Mouse (Mus musculus) G1E-ER4 (cell line): ENCODE results near the gene Ttc25. TPM values are rescaled to one million over a fixed set of nuclear protein-coding genes. Genes with fewer than 3 reads are reported as not detected.

Source experiments
- GATA1 ChIP-seq: IDR thresholded peaks from one replicate; pipeline ENCODE4 v1.8.0; 2012; ENCODE audit warnings: low read length, inconsistent platforms
- polyA plus RNA-seq: library from polyadenylated mRNA; stranded (reverse); fragments of >175 nt; gene quantifications from 2 replicates; pipeline ENCODE4 v1.2.3, GENCODE M21; 2012

Gene Ttc25
- polyA plus RNA-seq, 1 experiment: not detected

DNA sequence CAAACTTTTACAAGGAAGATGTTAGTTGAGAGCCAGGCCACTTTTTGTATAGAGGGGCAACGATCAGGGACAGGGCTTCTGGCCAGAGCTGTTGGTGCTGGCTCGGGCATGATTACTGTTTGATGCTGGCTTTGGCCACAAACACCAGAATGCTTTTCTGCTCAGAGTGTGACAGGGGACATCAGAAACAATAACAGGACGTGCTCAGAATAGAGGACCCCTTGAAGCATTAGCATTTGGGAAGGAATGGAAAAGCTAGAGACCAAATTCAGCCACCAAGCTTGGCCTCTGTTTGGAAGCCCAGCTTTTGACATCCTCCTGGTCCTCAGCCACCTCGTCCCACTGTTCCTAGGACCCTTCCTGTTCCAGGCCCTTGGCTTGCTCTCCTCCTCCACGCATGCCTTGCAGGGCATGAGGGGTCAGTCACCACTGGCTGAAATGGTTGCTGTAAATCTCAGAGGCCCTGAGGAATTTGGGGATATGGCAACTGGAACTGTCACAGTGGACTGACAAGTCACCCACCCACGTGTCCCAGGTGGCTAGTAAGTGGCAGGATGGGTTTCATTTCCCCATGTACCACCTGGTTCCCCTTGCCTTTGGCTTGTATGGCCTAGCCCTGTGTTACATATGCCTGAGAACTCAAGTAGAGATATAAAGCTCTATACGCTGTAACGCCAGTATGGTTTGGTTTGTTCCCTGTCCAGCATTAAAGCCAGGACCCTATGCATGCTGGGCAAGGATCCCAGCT lies 32.6 kb downstream of the Ttc25 start:
- no peak for TF ChIP-seq GATA1

DNA sequence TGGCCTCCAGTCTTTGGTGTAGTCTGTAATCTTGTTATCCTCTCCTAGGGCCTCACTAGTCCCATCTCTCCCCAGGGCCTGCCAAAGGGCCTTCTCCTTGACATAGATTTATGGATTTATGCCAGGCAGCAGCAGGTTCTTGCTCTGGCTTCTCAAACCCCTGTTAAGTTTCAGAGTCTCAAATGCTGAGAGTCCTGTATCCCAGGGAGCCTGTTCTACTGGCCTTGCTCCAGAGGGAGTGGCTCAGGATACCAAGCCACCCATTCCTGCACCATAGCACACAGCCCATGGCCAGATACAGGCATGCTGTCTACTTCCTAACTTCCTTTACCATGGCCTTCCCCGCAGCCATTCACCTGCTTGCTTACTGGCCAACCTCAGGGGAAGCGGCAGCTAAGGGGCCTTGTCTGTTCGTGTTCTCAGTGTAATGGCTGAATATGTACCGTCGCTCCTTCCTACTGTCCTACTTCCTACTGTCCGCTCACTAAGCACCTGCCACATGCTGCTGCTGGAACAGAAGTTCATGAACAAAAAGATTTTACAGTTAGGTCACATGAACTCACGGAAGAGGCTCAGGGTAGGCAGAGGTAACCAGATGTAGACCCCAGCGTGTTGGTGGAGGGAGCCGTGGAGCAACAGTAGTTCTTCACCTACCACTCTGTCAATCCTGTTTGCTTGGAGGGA lies 33.9 kb downstream of the Ttc25 start:
- TF ChIP-seq GATA1: no peak

DNA sequence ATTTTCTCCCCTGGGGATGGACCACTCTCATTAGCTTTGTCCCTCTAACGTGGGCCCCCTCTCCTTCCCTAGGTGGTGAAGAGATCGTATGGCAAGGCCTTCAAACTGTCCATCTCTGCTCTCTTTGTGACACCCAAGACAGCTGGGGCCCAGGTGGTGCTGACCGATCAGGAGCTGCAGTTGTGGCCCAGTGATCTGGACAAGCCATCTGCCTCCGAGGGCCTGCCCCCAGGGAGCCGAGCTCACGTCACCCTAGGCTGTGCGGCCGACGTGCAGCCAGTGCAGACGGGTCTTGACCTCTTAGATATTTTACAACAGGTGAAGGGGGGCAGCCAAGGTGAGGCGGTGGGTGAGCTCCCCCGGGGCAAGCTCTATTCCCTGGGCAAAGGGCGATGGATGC lies 34.9 kb downstream of the Ttc25 start:
- TF ChIP-seq GATA1: no peak

DNA sequence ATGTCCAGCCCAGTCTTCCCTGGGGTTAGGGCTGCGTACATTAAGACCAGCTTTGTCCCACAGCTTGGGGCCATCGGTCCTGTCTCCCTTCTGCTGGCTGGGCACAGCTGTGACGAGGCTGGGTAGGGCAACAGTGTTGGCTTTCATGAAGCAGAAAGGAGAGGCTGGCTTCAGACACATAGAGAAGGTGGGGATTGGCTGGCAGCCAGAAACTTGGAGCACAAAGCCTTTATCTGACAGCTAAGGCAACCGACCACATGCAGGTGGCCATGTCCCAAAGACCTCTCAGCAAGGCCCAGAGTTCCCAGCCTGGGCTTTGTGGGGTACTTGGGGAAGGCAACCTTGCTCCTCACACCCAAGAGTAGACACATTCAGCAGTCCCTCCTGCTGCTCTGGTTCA lies 36.3 kb downstream of the Ttc25 start:
- no peak for TF ChIP-seq GATA1

DNA sequence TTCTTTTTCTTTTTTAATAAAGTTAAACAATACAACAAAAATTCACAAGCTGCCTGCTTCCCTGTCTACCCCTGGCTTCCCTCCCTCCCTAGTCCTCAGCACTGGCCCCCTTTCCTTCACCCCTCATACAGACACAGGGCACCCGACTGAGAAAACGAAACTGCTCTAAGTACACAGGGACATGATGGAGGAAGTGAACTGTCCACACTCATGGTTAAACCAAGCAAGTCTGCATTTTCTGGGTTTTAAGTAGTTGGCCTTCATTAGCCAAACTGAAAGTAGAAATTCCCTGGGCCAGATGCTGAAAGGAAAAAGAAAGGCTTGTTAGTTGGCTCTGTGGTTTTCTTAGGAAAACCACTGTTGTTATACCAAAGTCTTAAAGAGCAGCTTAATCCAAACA lies 37.4 kb downstream of the Ttc25 start:
- no peak for TF ChIP-seq GATA1

DNA sequence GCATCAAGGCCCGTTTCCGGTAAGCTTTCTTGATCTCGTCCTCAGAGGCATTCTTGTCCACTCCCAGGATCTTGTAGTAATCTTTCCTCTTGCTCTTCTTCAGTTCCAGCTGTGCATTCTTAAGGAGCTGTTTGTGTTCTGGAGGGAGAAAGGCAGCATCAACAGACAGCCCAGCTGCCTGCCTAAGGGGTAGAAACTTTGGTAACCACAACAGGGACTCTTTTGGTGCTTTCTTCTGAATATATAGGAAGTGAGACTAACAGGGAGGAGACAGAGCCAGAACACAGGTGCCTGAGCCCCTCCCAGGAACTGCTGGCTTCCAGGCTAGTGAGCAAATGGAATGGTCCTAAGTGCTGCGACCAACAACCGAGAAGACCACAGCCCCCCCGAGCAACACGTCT lies 39.2 kb downstream of the Ttc25 start:
- TF ChIP-seq GATA1: no peak

DNA sequence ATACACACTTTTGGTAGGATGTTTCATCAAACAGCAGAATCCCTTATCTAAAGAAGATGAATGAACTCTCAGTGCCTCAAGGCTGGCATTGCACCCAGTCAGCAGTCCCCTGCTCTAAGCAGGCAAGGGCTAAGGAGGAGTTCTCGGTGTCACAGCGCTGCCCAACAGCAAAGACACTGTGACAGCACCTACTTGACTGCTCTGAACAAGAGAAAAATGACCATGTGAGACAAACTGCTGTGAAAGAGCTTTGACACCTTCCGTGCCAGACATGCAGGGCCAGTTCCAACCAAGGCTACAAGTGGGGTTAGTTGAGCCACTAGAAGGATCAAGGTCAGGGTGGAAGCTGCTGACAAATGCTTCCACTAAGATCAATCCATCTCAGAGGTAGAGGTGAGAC lies 39.7 kb downstream of the Ttc25 start:
- TF ChIP-seq GATA1: no peak

DNA sequence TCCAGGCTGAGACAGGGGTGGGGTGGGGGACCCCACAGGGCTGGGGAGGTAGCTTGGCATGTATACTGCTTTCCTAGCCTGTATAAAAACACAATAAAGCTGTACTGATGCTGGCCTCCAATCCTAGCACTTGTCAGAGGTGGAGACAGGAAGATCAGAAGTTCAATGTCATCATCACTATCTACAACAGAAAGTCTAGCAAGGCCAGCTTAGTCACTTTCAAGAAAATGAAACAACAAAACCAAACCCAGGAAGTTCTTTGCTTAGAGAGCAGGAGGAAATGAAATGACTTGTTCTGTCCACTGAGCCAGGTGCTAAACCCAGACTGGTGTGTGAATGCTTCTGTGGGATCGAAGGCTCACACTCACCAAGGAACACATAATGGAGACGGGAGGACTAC lies 43.1 kb downstream of the Ttc25 start:
- TF ChIP-seq GATA1: no peak

DNA sequence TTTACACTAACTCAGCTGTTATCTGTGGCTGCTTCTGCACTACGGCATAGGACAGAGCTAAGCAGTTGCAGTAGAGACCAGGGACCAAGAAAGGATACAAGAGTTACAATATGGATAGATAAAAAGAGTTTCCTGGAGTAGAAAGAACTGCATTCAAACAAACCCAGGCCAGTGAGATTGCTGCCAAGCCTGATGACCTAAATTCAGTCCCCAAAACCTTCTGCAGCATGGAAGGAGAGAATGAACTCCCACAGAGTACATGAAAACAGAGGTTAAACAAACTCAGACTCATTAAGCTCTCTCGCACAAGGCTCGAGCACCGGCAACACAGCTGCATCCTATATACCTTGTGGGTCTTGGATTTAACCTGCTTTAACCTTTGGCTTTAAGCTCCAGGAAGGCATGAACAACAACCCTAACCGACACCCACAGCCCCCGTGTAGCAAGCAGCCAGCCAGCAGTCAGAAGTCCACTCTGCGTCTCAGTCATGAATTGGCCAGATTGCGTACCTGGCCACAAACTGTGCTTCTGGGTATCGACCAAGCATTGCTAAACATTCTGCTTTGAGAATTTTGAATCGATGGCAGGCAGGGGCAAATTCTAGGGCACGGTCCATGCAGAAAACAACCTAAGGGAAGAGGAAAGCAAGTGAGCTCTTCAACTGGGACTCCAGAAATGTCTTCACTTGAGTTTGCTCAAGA lies 47.1 kb downstream of the Ttc25 start:
- TF ChIP-seq GATA1: no peak

DNA sequence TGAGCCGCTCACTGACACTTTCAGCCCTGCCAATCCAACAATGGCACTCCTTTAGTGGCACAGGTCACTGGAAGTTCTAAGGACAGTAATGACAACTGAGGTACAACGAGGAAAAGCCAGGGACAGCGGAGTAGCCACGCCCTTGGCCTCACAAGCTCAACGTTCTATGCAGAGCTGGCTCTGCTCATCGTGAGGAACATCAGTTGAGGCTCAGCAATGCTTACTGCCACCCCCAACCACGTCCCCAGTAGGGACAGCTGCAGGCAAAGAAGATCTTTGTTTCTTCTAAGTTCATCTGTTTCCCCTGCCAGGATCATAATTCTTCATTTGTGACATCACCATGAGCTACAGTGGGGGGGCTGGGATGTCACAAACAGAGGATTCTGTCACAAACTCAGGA lies 49.2 kb downstream of the Ttc25 start:
- no peak for TF ChIP-seq GATA1

DNA sequence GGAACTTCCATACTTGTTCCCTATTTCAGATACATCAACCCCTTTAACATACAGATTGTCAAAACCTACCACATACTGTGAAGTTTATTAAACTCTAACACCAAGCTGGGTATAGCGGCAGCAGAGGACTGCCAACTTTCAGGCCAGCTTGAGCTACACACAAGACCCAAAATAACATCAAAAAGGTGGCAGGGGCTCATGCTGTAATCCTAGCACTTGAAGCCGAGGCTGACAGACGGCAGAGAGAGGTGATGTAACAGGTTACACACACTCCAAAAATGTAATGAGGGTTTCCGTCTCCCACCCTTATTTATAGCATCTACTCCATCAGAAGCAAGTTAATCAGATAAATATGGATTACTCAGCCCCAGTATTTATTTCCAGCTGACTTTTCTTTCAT lies 50.1 kb downstream of the Ttc25 start:
- no peak for TF ChIP-seq GATA1

DNA sequence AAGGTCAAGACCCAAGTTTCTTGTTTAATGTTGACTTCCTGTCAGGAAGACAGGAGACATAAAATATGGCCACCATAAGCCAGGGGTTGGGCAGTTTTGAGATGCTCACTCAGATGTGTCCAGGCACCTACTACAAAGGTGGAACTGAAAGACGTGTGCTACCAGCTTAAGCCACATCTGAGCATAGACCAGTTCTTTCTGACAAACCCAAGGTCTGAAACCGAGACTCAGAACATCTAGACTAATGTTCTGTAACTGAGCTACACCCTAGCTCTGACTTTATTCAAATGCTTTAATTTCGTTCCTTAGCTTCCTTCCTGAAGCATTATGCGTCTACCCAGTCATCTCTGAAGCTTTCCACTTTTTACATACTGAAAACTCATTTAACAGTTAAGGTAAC lies 52.7 kb downstream of the Ttc25 start:
- no peak for TF ChIP-seq GATA1

DNA sequence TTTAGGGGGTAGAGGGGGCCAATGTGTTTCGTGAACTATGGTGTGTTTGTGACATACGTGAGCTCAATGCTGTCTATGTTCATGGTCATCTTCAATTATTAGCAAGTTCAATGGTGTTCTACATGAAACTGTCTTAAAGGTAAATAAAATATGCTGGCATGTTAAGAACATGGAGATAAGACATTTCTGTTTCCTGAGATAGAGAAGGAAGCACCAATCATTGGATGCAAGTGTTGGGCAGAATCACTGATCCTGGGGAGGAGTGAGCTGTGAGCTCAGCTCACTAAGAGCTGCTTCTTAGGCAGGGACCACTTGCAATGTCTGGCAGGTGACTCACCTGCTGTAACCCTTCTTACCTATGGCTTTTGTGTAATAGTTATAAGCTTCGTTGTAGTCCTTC lies 56.0 kb downstream of the Ttc25 start:
- no peak for TF ChIP-seq GATA1

DNA sequence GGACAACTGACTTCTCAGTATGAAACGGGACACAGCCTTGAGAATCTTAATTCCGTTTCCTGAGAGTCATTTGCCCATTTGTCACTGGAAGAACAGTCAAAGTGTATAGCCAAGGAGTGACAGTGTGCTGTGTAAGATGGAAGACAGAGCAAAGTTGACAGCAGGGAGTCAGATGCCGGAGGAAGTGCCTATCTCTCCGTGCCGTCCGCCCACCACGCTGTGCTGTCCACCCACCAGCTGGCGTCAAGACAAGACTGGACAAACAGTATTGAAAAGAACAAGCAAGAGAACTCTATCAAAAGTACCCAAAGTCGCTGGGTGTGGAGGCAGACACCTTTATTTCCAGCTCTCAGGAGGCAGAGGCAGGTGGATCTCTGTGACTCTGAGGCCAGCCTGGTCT lies 57.7 kb downstream of the Ttc25 start:
- no peak for TF ChIP-seq GATA1

DNA sequence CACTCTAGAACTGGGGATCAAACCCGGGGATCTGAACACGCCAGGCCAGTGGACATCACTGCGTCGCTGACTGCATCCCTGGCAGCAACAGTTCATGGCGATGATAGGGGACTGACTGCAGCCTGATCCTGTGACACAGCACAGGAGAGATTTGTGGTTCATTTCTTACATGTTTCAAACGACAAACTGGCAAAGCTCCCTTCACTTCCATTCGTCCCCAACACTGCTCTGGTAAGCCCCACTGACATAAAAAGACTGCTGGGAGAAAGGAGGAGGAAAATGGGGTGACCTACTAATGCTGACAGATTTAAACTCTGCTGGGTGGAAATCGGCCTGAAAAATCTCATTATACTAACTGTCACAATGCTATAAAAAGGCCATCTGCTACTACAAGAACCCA lies 58.4 kb downstream of the Ttc25 start:
- no peak for TF ChIP-seq GATA1

DNA sequence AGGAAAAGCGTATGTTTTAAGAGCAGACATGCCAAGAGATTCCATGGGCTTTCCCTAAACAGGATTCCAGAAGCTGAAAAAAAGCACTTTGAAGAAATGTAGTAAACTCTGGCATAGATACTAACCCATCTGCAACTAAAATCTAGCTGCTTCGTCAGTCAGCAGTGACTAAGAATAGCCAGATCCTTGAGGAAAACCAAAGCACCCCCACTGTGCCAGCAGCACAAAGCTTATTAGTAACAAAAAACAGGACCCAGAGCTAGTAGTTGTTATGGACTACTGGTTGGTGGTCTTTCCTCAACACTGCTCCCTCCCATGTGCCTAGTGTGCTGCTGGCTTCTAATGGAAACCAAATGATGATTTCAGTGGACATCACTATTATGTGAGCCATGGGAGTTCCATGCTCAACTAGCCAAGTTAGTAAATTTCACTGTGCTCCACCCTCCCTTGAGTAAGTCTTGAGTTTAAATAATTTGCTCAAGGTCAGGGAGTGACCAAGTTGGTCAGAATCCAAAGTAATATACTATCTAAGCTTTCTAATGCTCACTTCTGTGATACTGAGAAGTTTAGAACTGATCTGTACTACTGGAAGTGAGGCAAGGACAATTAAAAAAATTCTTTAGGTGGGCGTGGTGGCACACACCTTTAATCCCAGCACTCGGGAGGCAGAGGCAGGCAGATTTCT lies 59.1 kb downstream of the Ttc25 start:
- no peak for TF ChIP-seq GATA1
